Mouse (Mus musculus) left cerebral cortex, adult 11 months (tissue): ENCODE results near the gene Chrdl1.

ENCODE experiments used
- DNase-seq: peaks from one replicate; pipeline ENCODE4 v3.0.0; 2022; ENCODE audit warnings: low spot score

The Chrdl1 gene

GRCm38 (mm10) chrX:143393791-143394369 is at the start of gene Chrdl1:
Gene Chrdl1, minus strand, starts transcription at chrX:143394262.
- no peak for DNase-seq

GRCm38 (mm10) chrX:143442638-143443037 is 48.6 kb upstream of the Chrdl1 start:
- no peak for DNase-seq

DNA sequence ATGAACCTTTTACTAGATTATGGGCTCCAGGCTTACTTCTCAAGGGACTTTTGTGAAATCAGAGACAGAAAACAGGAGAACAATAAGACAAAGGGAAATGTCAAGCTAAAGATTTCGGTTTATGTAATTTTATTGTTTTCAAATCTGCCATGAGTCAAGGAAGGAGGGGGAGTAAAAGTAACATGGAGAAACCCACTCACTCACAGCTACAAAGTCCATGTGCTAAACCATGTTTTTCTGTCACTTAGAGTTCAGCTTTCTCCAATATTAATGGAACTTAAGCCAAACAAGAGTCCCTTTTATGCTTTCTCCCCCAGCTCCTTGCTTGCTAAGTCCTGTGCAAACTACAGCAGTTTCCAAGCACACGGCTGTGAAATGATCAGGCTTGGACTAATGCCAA is 10.5 kb upstream of the Chrdl1 start:
- DNase-seq, result no peak

DNA sequence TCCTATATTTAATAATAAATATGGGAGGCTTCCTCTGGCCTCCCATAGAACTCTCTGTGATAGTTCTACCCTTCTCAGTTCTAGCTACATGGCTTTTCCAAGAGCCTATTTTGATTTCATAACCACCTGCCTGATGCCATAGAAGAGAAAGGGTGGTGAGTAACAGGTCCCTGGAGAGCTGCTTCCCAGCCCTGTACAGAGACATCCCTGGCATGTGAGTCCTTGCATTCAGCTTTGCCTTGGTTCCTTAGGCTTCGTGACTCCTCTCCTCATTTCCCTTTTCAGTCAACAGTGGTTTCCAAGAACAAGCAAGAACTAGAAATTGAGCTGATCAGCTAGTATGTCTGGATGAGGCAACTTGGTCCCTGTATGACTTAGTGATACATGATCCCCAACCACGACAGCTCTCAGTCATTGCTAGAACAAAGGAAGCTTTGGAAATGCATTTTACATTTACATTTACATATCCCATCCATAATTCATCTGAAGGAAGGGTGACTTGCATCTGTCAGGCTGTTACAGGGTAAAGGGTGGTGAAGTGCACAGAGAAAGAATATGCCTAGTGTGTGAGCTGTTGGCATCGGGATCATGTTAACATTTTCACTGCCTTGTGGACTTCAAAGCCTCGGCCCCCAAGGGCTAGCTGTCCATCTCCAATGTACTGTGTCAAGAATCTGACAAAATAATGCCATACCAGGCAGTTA is 27.7 kb downstream of the Chrdl1 start:
- DNase-seq, result no peak

GRCm38 (mm10) chrX:143347227-143347626 is 46.8 kb downstream of the Chrdl1 start:
- DNase-seq, result no peak

- no peak for DNase-seq
Measured at GRCm38 (mm10) chrX:143346739-143347138, 47.3 kb downstream of the Chrdl1 start.

DNA sequence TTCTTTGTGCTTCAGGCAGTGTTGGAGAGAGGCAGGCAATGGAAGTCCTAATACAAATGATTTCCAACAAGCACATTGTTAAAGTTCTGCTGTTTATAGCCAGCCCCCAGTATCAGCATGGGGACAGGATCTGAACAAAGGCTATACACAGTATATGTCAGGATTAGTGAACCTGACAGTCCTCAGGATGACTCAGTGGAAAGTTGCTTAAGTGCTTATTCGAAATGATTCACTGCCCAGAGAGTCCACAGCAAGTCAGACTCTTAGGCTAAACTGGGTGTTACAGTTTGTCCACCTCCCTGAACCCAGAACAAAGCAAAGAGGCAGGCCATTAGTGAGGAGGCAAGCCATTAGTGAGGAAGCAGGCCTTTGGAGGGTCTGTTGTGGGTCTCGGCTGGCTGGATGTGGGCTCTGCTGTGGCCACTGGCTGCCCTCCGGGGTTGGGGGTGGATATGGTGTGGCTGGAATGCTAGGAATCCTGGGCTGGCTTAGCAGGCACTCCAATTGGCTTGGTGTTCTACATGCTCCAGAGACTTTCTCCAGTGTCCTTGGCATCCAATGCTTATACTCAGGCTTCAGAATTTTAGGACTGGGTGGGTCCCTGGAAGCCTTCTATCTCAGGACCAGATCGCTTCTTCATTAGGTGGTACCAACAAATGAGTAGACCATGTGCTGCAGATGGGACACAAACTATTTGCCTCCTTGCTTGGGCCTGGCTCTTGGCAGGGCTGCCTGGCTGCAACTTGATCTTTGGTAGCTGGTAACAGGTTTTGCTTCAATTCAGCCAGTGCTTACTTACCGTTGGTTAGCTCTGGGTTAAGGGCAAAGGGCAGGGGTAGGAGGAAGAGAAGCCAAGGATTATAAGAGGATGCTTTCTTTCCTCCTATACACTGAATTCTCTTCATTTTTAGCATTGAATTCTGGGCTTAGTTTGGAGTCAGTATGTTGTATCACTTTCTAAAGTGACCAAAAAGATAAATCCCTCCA is 49.3 kb downstream of the Chrdl1 start:
- no peak for DNase-seq

GRCm38 (mm10) chrX:143338156-143338555 is 55.9 kb downstream of the Chrdl1 start:
- DNase-seq, result no peak

GRCm38 (mm10) chrX:143337561-143337960 is 56.5 kb downstream of the Chrdl1 start:
- DNase-seq, result no peak

- DNase-seq, result no peak
Measured at GRCm38 (mm10) chrX:143336661-143337060, 57.4 kb downstream of the Chrdl1 start.

DNA sequence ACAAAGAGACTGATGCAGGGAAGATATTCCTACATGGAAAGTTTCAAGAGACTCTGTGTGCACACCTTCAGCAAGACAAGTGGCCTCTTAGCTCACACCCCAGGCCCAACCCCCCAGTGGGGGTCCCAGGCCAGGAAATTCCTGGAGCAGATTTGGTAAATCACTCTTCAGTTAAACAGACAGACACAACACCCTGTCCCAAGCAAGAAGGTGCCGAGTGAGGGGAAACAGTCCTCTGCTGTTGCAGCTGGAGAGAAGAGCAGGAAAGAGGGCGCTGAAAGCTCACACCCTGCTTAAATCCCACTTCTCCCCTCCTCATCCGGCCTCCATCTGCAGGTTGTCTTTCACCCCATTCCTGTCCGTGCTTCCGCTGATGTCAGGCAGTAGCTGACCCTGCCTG is 58.2 kb downstream of the Chrdl1 start:
- no peak for DNase-seq

GRCm38 (mm10) chrX:143313166-143313565 is 80.9 kb downstream of the Chrdl1 start:
- no peak for DNase-seq

GRCm38 (mm10) chrX:143294726-143295125 is 99.3 kb downstream of the Chrdl1 start:
- DNase-seq, result no peak

- no peak for DNase-seq
Measured at GRCm38 (mm10) chrX:143275202-143275601, 118.9 kb downstream of the Chrdl1 start.

GRCm38 (mm10) chrX:143250709-143251108 is 143.4 kb downstream of the Chrdl1 start:
- DNase-seq, result no peak
